Mouse (Mus musculus): ENCODE data around the gene Glul.

Gene Glul

GRCm38 (mm10) chr1:153910423-153910822 is 10.7 kb downstream of the Glul start:
- DNase-seq, result no peak

DNA sequence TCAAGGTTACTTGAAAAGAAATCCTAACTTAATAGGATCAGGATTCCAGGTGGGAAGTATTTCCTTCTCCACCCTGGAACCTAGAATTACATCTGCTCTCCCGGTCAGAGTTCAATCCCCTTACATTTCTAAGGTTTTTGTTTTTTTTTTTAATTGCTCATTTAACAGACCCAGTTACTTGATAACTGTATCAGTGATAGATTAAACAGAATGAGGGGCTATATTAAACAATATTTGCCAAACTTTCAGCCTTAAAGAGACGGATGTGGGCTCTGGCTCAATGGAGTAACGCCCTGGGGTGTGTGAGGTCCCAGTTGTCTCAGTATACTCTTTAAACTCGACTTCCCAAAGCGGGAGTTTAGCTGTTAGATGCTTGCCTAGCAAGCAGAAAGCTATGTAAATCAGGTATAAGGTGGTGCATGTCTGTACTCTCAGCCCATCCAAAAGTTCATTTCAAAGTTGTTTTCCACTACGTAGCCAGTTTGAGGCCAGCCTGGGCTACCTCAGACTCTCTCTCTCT is 11.6 kb downstream of the Glul start:
- DNase-seq, result no peak

GRCm38 (mm10) chr1:153913869-153914268 is 14.1 kb downstream of the Glul start:
- DNase-seq, result no peak

GRCm38 (mm10) chr1:153918521-153919206 is 18.9 kb downstream of the Glul start:
- no peak for DNase-seq

DNA sequence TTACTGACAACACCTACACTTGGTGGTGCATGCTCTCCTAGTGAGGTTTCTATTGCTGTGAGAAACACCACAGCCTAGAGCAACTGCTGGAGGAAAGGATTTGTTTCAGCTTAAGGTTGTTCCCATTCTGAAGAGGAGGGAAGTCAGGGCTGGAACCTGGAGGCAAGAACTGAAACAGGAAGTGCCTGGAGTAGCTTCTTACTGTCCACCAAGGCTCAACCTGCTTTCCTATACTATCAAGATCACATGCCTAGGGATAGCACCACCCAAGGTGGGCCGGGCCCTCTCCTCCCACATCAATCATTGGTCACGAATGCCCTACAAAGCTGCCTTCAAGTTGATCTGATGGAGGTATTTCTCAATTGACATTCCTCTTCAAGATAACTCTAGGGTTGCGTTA is 21.9 kb downstream of the Glul start:
- DNase-seq, result no peak

- DNase-seq, result no peak
These were observed 22.9 kb downstream of the Glul start for GRCm38 (mm10) chr1:153922571-153923021.

DNA sequence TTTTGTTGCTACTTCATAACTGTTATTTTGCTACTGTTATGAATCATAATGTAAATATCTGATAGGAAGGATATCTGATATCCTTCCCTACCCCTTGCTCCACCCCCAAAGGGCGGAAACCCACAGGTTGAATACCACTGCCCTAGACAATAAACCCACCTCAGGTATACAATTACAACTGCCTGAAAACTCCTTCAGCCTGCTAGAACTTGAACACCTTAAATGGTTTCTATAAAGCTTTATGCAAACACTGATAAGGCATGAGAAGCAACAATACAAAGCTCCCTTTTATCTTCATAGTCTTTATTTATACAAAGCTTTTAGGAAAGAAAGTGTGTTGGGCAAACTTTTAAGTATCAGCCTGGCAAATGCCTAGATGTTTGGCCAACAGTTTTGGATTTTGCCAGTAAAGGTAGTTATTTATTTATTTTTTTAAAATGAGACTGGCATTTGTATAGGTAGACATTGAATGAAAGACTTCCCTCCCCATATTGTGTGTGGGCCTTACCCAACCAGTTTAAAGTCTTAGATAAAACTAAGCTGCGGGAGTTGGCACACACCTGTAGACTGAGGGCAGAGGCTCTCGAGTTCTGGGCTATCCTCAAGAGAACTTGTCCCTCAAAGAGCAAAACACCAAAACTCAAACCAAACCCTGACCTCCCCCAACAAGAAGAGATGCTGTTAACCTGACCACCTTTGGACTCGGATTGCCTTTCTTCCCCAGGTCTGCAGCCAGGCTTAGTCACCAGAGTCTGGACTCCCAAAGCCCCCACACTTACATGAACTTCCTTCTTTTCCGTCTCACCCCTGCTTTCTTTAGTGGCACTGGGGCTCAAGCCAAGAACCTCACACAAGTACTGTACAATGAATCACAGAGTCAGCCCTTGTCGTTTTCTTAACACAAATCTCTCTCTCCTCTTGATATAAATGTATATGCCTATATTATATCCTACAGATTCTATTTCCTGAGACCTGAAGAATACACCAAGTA is 24.9 kb downstream of the Glul start:
- DNase-seq, result no peak

GRCm38 (mm10) chr1:153930431-153930830 is 30.7 kb downstream of the Glul start:
- DNase-seq, result no peak

- no peak for DNase-seq
These were observed 34.0 kb downstream of the Glul start for GRCm38 (mm10) chr1:153933772-153934171.

GRCm38 (mm10) chr1:153935844-153936380 is 36.2 kb downstream of the Glul start:
- DNase-seq, result no peak

DNA sequence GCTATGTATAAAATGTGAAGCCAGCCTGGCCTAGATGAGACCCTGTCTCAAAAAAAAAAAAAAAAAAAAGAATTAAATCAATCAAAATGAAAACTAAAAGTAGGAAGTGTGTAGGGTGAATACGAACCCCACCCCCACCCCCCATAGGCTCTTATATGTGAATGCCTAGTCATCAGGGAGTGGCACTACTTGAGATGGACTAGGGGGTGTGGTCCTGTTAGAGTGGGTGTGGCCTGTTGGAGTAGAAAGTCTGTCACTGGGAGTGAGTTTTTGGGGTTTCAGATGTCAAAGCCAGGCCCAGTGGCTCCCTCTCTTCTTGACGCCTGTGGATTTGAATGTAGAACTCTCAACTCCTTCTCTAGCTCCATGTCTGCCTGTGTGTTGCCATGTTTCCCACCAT is 37.3 kb downstream of the Glul start:
- no peak for DNase-seq

DNA sequence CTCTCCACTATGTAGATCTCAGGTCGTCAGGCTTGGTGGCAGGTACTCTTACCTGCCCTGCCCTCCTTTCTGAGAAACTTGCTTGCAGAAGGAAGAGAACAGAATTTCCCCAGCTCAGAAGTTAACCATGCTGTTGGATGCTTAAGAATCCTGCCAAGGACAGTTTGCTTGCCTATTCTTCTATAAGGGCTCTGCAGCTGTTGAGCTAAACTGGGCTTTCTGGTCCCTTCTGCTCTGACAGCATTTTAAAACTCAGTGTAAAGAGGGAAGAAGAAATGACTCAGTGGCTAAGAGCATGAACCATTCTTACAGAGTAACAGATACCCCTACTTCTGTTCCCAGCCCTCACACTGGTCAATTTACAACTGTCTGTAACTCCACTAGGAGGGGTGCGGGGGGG is 41.2 kb downstream of the Glul start:
- DNase-seq, result no peak

DNA sequence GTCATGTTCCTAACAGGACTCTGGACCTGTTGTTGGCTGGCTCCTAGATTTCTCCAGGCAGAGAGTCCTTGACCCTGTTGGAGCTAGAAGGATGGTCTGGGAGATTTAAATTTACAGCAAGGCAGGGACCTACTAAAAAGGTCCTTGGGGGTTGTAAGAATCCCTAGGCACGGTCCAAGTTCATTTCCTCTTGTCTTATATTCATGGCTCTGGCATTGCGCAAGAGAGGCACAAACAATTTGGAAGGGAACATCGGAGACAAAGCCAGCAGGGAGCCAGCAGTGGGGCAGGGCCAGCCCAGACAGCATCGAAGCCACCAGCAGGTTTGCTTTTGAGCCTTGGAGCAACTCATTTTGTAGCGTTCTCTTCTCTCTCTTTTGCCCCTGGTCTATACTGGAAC is 45.4 kb downstream of the Glul start:
- no peak for DNase-seq

DNA sequence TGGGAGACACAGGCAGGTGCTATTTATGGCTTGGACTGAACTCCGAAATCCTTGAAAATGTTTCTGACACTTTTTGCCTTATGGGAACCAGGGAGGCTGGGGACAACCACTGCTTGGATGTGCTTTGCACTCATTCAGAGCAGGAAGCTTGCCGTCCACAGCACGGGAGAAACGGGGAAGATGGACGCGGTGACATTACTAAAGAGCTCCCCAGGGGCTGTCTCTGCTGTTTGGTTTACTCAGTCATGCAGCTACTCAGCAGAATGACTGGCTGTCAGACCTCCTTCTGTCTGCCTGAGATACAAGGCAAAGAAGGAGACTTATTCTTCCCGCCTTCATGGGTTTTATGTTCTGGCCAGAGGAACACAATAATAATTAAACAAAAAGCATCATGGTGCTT is 47.2 kb downstream of the Glul start:
- DNase-seq, result no peak

- DNase-seq, result no peak
These were observed 48.1 kb downstream of the Glul start for GRCm38 (mm10) chr1:153947837-153948236.

GRCm38 (mm10) chr1:153953232-153953631 is 53.5 kb downstream of the Glul start:
- DNase-seq, result no peak

DNA sequence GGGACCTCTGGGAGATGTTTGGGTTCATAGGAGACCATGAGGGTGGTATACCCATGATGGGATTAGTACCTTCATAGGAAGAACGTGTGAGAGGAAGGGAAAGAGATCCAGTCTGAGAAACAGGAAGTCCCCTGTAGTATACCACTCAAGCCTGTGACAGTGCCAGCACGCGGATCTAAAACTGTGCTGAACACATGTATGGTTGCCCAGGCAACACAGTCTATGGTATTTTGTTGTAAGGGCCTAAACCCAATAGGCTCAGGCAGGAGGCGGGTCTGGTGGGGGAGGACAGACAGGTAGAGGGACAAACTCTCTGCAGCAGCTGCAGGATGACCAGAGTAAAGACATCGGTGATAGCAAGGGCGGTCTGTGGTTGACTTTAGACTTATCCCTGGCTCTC is 54.1 kb downstream of the Glul start:
- DNase-seq, result peak; percentile 11

- DNase-seq, result no peak
These were observed 58.1 kb downstream of the Glul start for GRCm38 (mm10) chr1:153957850-153958249.
